Mouse (Mus musculus) colon, adult 2 months (tissue): Measurements from ENCODE around the gene Atp2c1. TPM values are rescaled to one million over a fixed set of nuclear protein-coding genes. Genes with fewer than 3 reads are reported as not detected.

Experiments
- polyA plus RNA-seq: library from polyadenylated mRNA; depleted of rRNA; stranded (reverse); fragments of >200 nt; gene quantifications from 2 replicates; pipeline ENCODE4 v1.2.3, GENCODE M21; 2012; rRNA removed

Gene Atp2c1
- 35.1 and 52.9 TPM in 2 replicates for polyA plus RNA-seq

GRCm38 (mm10) chr9:105527219-105527618, at the start of gene Atp2c1:
Gene Atp2c1, minus strand, starts transcription at chr9:105527319.

GRCm38 (mm10) chr9:105395218-105395627, 131.9 kb downstream of the Atp2c1 start, which contains the start of the genes Aste1 and Nek11:
Gene Aste1, plus strand, starts transcription at chr9:105395392.
Gene Nek11, minus strand, starts transcription at chr9:105395524.

Other genes with a start within 250 kb of the Atp2c1 start
- gene Aste1, start 131.9 kb downstream of the Atp2c1 start, polyA plus RNA-seq = 5.5 and 6.2 TPM in 2 replicates
- not detected in 2 replicates for gene Nek11, start 131.8 kb downstream of the Atp2c1 start, polyA plus RNA-seq
- 17.6 and 17.7 TPM in 2 replicates for gene Pik3r4, start 115.7 kb upstream of the Atp2c1 start, polyA plus RNA-seq